Mouse (Mus musculus) Muller cell, postnatal 12 days (primary cell): ENCODE measurements around the gene Etfb.

Source experiments
- DNase-seq: peaks from one replicate; pipeline ENCODE4 v3.0.0-alpha.2; 2015; ENCODE audit errors: inconsistent ontology term

The Etfb gene

DNA sequence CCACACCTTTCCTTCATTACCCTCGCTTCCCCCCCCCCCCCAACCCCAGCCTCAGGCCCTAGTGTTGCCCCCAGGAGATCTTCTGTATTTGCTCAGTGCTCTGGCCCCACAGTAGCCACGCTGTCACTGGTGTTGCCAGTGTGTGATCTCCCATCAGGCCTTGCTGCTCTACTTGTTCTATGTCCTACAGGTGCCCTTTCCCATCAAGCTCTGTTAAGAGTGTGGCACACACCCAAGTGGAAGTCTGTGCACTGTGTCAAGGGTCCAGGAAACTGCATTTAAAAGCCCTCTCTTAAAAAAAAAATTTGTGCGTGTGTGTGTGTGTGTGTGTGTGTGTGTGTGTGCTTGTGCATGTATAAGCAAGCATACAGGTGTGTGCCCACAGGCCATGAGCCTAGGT is 4.4 kb downstream of the Etfb start:
- no peak for DNase-seq

DNA sequence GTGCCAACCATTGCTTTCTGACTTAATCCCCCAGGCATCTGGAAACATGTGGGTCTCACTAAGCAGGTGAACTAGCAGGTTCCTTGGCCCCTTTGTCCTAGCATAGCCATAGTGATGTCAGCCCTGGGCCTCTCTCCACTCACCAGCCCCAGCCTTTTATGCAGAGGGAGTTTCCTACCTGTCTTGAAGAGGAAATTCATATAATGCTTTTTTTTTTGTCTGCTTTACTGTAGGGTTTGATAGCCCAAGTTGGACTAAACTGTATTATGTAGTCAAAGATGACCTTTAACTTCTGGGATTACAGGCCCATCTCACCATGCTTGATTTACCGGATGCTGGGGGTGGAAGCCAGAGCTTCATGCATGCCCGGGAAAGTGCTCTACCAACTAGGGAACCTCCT is 5.9 kb downstream of the Etfb start:
- DNase-seq, result no peak

DNA sequence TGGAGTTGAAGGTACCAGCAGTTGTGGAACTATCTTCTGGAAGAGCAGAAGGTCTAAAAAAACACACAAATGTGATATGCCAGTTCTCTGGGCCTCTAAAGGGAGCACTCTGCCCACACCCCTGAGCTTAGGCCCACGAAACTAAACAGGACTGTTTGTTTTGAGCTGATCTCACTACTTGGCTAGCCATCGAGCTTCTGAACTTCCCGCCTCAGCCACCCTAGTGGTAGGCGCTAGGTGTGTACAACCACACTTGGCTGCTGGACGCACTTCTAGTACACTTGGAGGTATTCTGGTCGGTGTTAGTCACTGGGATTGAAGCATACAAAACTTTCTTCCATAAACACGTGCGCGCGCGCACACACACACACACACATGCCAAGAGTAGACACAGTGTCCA is 7.8 kb downstream of the Etfb start:
- DNase-seq, result no peak

DNA sequence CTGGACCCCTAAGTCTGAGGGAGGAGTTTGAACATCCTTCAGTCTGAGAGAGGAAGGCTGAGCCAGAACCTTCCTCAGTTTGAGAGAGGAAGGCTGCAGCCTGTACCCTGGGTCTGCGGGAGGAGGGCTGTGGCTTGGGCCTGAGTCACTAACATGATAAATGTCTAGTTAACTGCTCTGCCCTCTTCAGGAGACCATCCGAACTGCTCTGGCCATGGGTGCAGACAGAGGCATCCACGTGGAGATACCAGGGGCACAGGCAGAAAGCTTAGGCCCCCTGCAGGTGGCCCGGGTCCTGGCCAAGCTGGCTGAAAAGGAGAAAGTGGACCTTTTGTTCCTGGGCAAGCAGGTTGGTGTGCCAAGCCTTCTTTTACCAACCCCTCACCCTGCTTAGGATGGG is 8.7 kb downstream of the Etfb start:
- peak; percentile 16 for DNase-seq

DNA sequence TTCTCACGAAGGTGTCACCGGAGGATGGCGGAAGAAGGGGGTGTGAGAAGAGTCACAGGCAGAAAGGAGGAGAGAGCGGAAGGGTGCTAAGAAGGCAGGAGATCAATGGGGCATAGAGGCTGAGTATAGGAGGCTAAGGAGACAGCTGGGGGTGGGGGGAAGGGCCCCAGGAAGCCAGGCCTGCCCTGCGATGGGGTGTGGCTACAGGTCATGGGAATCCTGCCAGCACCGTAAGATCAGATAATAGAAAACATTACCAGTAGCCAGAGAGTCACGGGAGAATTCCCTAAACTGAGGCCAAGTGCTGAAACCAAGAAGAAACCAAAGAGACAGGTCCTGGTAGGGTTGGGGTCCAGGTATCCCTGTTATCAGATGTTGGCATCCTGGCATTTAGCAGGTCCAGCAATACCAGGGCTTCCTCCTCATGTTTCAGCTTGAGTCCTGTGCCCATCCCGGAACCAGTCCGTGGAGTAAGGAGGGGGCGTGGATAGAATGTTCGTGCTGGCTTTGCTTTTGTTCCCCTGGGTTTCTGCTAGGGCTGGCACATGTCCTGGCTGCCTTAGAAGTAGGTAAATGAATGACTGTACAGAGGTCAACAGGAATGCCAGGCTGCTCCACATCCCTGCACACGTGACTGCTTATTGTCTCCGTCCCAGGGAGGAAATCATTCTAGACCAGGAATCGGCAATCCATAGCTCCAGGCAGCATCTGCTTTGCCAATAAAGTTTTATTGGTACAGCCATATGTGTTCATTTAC is 9.9 kb downstream of the Etfb start:
- no peak for DNase-seq

DNA sequence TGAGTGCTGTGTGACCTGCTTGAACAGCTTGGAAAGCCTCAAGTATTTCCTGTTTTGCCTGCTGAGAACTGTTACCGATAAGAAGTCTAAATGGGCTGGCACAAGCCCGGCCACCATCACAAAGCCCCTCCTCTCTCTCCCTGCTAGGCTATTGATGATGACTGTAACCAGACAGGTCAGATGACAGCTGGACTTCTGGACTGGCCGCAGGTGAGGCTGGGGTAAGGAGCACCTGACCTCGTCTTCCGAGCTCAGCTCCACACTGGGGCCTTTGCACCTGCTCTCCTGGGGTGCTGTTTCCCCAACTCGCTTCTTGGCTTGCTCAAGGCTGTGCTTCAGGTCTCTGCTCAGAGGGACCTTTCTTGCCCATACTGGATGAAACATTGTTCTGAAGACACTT is 10.5 kb downstream of the Etfb start:
- no peak for DNase-seq

DNA sequence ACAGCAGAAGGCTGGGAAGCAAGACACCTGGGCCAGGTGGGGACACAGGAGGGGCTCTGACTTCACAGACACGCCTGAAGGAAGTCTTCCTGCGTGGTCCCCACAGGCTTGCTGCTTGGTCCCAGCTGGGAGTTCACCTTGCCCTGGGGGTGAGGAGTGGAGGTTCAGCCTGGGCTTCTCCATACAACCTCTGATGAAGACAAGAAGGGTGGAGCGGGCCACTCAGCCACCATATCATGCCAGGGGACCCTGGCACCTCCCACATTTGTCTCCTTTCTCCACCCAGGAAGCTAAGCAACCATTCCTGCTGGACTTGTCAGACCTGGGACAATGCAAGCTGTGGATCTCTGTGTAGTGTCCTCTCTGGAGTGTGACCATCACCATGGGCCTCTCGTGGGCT is 19.0 kb downstream of the Etfb start, which contains the start of gene Vsig10l:
Gene Vsig10l (plus strand): TSS at position 301 of the 400 bp plus-strand sequence.
- no peak for DNase-seq

DNA sequence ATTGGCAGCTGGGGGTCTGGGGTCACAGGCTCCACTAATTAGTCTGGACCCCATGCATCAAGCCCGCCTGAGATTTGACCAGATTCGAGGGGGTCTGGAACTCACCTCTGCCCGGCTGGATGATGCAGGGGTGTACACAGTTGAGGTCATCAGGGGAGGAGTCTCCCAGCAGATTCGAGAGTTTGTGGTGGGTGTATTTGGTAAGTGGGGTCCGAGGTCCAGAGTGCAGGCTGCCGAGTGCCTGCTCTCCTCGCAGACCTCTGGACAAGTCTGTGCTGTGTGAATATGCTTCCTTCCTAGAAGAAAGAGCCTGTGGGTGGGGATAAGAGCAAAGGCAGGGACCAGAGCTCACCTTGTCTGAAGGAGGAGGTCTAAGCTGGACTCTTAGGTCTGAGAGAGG is 20.1 kb downstream of the Etfb start:
- no peak for DNase-seq

DNA sequence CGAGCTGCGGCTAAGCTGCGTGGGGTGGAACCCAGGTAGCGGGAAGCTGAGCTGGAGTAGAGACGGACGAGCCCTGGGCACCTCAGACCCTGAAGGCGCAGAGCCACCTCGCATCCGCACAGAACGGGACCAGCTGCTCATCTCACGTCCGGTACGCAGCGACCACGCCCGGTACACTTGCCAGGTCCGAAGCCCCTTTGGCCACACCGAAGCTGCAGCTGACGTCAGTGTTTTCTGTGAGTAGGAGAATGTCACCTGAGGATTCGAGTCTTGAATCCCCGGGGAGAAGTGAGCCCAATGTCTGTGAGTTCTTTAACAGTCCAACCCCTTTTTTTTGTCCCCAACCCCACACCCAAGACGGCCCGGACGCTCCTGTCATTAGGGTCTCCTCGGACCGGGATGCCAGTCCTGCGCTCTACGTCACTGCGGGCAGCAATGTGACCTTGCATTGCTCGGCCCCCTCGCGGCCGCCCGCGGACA is 21.0 kb downstream of the Etfb start:
- no peak for DNase-seq

DNA sequence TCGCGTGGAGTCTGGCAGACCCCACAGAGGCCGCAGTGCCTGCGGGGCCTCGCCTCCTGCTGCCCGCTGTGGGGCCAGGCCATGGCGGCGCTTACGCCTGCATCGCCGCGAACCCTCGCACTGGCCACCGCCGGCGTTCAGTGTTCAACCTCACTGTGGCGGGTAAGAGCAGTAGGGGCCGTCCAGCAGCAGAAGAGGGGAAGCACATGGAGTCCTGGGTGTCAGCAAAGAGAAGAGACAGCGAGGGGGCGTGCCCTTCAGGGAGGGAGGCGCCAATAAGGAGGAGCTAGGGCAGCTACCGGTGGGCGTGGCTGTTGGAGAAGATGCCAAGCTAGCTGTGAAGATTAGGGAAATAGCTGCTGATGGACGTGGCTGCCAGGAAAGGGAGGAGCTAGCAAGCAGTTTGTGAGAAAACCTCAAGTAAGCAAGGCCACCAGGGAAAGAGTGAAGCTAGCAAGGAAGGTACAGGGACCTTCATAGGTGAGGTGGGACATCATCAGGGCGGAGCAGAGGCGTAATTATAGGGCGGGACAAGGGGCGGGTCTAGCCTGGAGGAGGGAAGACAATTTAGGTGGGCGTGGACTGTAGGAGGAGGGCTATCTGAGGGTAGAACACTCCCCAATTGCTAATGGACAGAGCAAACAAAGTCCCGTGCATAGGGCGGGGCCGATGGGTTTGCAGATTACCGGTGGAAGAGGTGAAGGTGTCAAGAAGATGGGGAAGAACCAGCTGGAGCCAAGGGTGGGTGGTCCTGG is 21.6 kb downstream of the Etfb start:
- DNase-seq, result peak; percentile 95

DNA sequence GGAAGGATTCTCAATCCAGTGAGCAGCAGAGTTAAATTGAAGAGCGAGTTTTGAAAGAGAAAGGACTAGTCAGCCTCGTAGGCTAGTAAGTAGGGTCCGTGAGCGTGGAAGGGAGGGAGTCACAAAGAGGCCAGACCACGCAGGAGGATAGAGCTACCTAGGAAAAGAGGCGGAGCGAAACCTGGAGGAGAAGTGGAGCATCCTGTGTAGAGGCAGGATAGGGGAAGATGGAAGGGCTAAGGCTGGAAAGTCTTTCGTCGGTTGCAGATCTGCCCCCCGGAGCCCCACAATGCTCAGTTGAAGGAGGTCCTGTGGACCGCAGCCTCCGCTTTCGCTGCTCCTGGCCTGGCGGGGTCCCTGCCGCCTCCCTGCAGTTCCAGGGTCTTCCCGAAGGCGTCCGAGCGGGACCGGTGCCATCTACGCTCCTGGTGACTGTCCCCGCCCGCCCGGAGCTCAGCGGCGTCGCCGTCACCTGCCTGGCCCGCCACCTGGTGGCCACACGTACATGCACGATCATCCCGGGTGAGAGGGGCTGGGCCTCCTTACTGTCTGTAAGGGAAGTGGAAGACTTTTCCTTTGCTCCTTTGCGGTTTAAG is 22.3 kb downstream of the Etfb start:
- DNase-seq, result peak; percentile 88

DNA sequence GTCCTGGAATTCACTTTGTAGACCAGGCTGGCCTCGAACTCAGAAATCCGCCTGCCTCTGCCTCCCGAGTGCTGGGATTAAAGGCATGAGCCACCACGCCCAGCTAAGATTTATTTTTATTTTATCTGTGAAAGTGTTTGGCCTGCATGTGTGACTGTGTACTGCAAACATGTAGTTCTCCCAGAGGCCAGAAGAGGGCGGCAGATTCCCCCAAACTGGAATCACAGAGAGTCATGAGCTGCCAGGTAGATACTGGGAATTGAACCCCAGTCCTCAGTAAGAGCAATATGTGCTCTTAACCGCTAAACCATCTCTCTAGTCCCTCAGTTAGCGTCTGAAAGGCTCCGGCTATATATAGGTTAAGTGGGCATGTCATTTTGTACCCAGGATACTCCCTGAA is 26.5 kb downstream of the Etfb start:
- DNase-seq, result peak; percentile 24

DNA sequence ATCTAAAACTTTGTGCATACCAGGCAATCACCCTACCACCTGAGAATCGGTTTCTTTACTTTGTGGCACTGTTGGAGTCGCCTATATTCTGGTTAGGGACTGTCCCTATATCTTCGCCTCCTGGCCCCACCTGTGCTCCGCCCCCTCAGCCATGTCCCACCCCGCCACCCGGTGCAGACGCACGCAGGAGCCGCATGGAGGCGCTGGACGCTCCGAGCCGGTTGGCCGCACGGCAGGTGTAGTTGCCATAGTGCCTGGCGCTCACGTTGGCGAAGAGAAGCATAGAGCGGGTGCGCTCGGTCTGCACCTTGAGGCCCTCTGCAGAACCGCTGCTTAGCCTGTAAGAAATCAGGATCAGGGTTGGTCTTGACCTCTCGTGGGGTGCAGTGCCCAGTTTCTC is 31.8 kb downstream of the Etfb start:
- no peak for DNase-seq

DNA sequence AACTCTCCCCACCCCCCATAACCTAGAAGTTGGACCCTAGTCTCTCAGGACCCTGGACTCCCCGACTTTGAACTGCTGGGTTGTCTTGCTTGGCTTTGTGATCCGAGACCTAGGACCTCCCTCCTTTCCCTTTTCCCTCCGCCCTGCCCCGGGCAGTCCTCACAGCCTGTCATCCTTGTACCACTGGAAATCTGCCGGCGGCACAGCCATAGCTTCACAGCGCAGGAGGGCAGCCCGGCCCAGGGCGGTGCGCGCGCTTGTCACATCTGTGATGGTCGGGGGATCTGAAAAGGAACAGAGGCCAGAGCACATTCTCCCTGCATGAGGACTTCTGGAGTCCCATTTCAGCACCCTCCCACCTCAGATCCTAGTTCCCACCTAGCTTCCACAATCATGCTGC is 32.5 kb downstream of the Etfb start:
- DNase-seq, result no peak

DNA sequence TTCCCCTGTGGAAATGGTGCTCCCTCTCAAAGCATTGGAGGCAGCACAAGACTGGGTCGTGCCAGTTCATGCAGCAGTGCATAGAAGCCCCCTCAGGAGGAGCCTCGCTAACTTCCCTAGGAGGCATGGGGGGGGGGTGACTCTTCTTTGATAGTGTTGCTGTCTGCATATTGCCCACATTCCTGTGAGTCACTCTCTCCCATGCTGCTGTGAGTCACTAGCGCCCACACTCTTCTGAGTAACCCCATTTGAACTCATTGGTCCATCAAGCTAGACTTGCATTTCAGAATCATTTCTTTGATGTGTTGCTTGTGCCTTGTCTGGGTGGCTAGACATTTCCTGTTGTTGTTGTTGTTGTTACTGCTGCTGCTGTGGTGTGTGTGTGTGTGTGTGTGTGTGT is 37.3 kb downstream of the Etfb start:
- DNase-seq, result peak; percentile 89

DNA sequence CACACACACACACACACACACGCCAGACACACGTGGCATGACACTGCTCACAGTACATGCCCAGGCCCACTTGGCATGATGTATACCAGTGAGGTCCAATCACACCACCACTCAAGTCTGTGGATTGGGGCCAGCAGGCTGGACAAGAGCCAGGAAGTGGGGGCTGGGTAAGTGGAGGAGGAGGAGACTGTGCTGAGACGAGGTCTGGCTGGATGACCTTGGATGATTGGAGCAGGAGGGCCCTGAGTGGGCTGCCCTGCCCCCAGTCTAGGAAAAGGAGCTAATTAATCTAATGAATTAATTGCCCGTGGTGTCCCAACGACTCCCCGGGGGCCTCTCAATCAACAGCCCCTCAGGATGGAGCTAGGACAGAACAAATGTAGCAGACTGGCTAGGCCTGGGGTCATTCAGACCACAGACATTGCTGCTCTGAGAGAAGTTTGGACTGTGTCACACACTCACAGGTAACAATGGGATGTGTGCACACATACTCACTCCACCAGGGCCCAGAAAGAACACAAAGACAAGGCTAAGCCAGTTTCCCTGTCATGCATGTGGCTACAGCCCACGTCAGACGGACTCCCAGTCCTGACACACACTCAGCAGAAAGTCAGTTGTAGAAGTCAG is 38.3 kb downstream of the Etfb start:
- DNase-seq, result peak; percentile 43

DNA sequence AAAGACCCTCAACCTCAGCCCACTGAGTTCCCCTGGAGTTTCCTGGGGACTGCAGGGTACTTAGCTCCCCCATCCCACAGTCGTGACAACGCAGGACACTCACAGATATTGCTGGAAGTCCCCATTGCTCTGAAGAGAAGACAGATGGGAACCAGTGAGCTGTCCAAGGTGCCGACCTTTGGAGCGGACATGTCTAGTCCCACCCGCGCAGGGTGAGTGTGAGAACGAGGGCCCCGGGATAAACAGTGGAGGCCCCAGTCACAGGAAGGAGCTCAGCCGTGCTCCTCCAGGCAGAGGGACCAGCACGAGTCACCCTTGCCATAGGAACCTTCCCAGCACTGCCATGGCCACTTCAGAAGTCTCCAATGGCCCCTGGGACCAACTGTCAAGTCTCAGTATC is 39.4 kb downstream of the Etfb start:
- peak; percentile 50 for DNase-seq

DNA sequence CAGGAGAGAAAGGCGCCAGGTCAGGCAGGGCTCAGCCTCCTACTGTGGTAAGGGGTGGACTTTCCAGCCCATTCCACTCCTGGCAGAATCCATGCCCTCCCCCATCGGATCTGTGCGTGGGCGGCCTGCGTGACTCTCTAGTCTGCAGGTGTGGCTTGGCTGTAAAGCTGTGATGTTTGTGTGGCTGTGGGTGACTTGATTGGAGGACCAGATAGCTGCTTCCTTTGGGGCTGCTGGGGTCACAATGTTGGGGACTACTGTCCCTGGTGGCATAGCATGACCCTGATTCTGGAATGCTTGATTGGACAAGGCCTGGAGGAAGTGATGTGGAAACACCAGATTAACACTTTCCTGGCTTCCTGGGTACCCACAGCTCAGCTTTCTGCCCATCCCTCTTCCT is 44.8 kb downstream of the Etfb start:
- DNase-seq, result peak; percentile 80

DNA sequence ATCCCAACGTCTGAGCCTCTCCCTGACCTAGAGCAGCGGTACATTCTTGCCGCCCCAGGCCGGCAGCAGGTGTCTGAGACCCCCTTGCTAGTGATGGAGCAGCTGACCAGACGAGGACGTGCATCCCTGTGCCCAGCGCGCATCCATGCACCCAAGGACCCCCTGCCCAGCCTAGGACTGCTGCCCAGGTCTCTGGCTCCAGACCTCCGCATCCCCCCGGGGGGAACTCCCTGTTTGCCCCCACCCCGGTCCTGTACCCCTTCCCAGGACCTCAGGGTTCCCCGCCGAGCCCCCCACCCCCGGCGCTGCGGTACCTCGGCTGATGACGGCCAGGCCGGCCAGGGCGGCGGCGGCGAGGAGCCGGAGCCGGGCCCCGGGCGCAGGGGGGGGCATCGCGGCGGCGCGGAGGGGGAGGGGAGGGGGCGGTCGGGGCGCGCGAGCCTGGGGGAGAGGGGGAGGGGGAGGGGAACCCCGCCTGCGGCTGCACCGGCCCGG is 45.8 kb downstream of the Etfb start, which contains the start of gene Iglon5:
Gene Iglon5 (minus strand): TSS at position 445 of the 495 bp plus-strand sequence.
- peak; percentile 12 for DNase-seq

DNA sequence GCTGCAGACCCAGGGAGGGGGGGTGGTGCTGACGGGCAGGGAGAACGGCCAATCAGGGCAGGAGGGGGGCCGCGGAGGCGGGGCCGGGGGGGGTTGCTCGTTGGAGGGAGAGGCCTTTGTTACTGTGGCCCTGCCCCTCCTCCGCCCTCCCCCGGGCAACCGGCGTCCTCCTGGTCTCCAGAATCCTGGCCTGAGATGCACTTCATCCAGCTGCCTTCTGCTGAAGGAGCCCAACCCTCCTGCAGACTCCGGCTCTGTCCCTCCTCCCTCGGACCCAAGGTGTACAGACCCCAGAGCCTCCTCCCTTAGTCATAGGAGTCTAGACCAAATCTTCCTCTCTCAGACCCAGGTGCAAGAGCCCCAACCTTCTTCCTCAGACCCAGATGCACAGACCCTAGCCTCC is 46.3 kb downstream of the Etfb start:
- DNase-seq, result peak; percentile 85

DNA sequence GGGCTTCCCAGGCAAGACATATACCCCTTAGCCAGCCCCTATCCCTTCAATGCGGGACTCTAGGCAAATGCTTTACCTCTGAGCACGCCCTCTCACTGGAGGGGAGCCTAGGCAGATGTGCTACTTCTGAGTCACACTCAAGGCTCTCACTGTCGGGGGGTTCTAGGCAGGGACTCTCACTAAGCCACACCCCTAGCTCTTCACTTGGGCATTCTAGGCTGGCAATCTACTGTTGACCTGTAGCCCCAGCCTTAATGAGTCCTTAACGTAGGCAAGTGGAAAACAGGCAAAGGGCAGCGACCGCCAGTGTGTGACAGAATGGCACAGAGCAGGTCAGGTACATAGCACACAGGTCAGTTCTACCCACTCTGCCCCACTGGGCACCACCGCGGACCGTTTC is 47.0 kb downstream of the Etfb start:
- DNase-seq, result no peak
